Mouse (Mus musculus) ZHBTc4 (cell line): Measurements from ENCODE around the gene Dlx2.

Experiments used
- DNase-seq: peaks from one replicate; pipeline ENCODE4 v3.0.0-alpha.2; 2011; ENCODE audit warnings: low read depth, low spot score

Gene Dlx2

GRCm38 (mm10) chr2:71540611-71541417 is 5.7 kb downstream of the Dlx2 start:
- peak; percentile 49 for DNase-seq

DNA sequence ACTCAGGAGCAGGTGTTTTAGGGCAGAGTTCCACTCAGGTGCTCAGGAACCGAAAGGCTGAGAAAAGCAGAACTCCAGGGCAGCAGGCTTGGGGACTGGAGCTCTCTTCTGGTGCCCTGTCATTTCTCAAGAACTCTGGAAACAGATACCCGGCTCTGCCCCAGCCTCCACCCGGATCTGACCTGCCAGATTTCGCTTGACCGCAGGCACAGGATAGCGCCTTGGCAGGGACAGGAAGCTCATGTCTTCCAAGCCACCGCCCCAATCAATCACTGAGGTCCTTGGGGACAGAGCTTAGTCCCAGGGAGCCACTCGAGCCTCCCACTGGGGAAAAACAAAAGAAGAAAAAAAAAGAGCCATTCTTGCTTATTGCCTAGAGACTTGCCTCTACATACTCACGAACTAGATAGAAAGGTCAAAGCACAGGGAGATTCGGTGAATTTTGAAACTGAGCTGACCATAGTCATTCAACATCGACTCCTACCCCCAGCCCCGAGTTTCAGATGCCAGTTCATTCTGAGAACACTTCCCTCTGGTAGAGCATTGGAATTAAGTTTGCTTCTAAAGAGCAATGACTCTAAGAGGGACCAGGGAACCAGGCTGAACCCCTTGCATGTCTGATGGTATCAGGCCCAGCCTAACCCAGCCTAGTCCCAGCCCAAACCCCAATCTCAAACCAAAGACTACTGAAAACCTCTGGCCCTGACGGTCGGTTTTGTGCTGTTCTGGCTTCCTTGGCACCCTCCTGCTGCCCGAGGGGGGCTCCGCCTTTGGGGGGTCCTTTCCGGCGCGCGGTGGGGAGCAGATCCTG is 12.1 kb downstream of the Dlx2 start:
- peak; percentile 62 for DNase-seq

DNA sequence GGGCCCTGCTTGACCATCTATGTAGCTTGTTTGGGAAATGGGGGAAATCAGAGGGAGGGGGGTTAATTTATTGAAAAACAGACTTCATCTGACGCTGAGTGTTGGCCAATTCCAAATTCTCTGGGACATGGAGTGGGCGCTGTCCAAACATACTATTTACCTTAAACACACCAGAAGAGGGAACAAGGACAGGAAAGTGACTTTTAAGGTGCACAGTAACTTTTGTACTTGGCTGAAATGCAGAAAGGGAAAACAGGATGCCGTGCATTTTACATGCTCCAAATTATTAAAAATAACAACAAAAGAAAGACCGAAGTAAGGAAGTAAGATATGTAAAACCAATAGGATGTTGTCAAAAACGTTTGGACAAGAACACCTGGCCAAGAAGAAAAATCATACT is 13.5 kb downstream of the Dlx2 start:
- DNase-seq, result no peak

DNA sequence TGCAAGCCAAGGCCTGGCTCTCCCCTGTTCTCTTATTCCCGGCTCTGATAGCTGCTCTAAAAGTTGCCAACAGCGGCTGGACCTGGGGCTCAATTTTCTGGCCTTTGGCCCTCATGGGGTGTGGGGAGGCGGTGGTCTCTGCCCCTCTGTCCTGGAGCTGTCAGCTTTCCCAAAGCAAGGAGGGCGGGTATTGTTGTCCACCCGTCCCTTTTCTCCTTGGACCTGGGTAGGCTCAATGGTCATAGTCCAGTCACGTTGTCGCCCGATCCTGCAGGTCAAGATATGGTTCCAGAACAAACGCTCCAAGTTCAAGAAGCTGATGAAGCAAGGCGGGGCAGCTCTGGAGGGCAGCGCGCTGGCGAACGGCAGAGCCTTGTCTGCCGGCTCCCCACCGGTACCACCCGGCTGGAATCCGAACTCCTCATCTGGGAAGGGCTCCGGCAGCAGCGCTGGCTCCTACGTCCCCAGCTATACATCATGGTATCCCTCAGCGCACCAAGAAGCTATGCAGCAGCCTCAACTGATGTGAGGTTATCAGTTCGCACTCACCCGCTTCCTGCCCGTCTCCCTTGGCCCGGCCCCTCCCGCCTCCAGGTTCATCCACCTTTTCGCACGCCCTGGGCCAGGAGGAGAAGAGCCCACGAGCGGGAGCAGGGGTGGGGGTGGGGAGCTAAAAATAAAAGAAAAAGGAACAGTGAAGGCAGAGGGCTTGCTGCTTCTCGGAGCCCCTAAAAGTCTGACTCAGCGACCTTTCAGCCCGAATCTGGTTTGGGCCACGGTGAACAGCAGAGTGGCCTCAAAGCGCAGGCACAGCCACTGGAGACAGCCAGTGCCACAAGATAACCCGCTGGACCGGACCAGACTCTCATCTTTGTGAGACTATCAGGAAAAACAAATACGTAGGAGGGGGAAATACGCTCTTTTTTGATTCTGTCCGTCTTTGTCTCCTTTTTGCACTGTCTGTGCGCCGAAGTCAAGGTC is 14.3 kb downstream of the Dlx2 start:
- DNase-seq, result peak; percentile 47

DNA sequence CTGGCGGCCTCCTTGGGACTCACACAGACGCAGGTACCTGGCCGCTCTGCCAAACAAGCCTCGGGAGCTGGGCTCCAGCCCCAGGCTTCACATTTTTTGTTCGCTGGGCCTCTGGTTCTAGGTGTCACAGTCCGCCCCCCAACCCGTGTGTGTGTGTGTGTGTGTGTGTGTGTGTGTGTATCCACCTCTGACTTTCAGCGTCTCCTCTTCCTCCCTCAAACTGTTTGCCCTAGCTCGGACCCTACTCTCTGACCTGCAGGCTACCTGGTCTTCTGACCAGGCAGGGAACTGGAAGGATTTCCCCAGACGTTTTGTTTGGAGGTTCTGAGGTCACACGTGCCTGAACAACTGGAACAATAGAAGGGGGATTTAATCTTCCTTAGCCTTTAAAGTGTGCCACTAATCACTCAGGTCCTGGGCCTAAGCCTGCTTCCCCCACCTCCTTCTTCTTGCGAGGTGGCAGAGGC is 15.4 kb downstream of the Dlx2 start:
- DNase-seq, result peak; percentile 26

DNA sequence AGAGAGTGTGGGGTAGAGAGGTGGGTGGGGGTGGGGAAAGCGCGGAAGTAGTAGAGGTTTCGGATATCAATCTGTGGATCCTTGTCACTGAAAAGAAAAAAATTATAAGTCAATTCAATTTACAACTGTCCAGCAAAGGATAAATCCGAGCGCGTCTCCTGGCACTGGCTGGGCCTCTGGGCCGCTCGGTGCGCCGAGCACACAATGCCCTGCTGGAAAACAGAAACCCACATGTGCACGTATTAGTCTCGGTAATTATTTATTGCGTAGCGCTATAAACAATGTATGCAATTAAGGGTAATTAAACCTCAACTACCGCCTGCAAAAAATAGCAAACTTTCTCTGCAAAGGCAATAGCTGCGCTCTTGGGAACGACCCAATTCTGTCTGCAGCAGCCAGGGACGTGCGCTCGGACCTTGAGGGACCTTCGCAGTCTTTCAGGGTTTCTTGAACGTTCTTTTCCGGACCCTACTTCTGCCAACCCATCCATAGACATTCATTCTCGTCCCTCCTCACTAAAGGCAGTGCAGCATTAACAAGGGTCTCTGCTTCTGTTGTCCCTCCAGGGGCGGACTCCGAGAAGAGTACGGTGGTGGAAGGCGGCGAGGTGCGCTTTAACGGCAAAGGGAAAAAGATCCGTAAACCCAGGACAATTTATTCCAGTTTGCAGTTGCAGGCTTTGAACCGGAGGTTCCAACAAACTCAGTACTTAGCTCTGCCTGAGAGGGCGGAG is 16.0 kb downstream of the Dlx2 start:
- peak; percentile 57 for DNase-seq

GRCm38 (mm10) chr2:71529511-71530351 is 16.8 kb downstream of the Dlx2 start:
- peak; percentile 92 for DNase-seq

- peak; percentile 75 for DNase-seq
Measured at GRCm38 (mm10) chr2:71528714-71529510, 17.6 kb downstream of the Dlx2 start.

DNA sequence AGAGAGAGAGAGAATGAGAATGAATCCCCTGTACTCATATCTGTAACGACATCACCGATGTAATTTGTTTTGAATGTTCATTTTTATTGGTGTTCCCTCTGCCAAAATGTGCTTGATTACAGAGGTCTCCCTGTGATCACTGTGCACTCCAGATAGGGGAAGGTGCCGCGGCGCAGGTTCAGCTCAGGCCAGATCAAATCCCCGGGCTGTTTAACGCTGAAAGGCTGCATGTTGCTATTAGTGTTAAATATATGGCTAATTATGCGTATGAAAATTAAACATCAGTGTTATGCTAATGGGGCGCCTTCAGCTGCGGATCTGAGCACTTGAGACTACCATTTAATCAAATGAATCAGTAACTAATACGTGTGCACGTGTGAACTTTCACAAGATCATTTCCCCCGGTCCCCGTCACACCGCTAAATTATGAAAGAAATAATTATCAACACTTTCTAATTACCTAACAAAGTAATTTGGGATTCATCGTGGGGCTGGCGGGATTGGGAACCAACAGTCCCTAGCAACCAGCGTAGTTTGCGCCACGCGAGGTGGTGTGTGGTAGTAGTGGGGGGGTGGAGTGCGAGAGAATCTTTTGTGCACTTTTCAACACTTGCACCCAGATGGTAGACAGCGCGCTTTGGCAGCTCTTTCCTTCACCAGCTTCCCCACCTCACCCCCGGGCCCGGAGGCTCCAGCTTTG is 18.4 kb downstream of the Dlx2 start, which contains the start of gene Dlx1:
Dlx1 (plus strand) TSS at position 100 of the 700 bp plus-strand sequence.
- peak; percentile 22 for DNase-seq

GRCm38 (mm10) chr2:71527323-71528013 is 19.1 kb downstream of the Dlx2 start:
- DNase-seq, result peak; percentile 18

DNA sequence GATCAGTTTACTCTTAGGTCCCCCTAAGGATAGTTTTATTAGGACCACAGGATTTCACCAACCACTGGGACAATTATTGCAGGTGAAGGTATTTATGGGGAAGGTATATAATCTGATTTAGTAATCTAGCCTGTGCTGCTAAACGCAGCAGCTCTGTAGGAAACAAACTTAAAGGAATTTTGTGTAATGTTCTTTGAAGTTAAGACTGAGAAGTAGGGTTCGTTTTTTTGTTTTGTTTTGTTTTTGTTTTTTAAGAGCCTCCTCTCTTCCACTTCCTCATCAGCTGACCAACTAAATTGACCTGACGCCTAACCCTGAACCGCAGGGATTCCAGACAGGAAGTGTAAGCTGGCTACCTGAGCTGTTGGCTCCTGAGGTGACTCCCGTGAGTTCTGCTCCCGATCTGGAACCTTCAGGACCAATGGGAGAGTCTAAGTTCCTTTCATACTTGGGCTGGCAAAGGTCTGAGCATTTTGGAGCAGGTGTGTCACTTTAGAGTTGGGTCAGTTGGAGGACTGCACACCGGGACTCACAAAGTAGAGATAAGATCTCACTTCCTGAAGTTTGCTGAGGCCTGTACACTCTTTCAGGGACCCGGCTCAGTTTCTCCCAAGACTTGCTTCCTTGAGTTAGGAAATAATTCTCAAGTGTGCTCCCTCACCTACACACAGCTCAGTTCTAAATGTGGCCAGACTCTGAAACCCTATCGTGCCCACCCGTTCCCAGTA is 19.8 kb downstream of the Dlx2 start:
- no peak for DNase-seq

DNA sequence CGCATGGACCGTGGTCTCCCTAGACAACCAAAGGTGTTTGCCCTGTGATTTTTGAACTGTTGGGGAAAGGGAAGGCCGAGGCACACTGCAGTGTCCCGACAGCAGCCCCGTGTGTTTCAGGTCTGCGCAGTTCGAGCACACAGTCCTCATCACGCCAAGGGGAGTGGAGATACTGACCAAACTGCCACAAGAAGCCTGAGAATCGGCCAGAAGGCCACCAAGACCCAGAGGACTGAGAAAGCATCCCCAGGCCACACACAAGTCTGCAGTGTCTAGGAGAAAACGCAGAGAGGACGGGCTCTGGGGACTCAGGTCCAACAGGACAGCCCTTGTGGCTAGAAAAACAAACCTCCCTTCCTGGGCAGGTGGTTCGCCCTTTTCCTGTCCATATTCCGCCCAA is 21.8 kb downstream of the Dlx2 start:
- DNase-seq, result no peak

DNA sequence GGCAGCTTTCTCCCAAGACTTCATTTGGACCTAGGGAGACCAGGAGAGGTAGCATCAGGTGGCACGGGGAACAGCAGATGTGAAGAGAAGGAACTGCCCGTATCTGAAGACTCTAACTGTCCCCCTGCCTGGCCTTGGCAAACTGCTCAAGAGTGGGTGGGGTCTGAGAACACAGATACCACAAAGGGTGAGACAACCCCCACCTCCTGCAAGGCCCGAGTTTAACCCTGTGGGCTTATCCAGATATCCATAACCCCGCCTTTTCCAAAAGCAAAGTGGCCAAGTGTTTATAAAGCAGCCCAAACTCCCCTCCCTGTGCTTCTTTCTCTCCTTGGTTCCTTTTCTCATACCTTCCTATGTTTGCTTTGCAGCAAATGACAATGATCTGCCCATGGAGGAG is 23.1 kb downstream of the Dlx2 start:
- DNase-seq, result no peak

DNA sequence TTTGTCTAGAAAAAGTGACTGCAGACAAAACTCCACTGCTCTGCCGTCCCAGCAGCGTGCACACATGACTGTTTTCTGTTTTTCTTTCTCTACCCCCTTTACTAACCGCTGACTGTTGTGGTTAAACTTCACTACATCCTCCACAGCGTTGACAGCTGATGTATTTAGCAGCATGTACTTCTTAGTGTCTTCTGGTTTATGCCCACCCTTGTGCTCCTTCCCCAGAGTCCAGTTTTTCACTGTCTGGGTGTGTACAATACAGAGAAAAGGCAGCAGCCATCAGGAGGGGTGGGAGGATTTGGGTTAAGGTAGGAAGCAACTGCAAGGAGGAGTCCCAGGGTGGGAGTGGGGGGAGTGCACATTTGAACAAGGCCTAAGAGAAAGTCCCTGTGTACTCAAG is 23.7 kb downstream of the Dlx2 start:
- no peak for DNase-seq

DNA sequence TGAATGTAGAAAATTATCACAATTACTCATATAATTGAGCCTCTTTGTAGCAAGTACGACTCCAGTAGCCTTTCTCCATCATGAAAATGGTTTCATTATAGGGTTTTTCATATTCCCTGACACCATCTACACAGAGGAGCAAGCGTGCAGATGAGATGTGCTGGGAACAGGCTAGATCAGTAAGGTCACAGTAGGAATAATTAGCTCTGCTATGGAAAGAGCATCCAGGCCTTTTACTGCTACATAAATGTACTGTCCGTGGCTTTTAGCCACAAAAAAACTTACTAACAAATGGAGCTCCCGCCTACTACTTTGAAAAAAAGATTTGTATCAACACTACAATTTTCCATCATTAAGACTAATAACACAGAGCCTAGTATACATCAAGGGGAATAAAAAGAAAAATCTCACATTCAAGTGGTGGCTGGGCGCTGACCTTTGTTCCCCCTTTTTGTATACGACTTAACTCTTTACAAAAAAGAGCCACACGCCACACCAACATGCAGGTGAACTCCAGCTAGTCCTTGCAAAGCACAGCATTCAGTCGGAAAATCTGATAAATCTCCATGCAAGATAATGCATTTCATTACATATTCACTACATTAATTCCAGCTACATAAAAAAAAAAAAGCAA is 29.0 kb downstream of the Dlx2 start:
- no peak for DNase-seq

DNA sequence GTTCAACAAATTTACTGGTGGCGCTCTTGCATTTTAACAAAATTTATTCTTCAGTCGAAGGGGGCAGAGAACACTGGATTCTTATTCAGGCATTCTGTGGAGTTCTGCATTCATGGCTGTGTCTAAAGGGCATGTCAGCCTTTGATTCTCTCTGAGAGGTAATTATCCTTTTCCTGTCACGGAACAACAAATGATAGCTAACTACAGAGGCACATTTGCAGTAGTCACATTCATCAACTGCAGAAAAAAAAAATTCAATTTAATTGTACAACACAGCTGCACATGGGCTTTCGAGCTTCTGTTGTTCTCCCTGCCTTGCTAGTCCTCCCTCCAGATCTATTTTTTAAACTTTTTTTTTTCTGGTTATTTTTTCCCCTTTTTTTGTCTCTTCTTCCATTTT is 29.6 kb downstream of the Dlx2 start:
- DNase-seq, result no peak

DNA sequence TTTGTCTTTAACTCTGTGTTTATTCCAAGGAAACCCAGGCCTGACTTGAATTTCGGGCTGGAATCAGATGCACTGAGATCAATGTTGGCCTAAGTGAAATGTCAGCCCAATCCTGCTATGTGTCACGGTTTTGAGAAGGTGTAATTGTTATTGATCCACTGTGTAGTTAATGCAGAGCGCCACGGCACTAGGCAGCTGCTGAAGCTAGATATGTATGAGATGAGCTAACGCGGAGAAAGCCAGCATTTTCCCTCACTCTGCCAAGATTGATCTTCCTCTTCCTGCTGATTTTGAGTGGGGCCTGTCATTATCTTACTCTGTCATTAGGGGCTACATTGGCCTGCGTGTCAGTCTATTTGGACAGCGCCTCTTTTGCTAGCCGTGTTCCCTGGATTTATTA is 34.2 kb downstream of the Dlx2 start:
- DNase-seq, result no peak
